Mouse (Mus musculus) kidney, adult 2 months (tissue): ENCODE data around the gene Prkacb.

Experiments used
- CTCF ChIP-seq: fragments of 200-500 bp; conservative IDR thresholded peaks from 2 replicates; pipeline ENCODE4 v1.5.1; 2011; ENCODE audit warnings: low read depth, mild to moderate bottlenecking, control low read depth, low read length, moderate library complexity, mixed read lengths; ENCODE audit not compliant: insufficient read depth, insufficient read length
- POLR2A ChIP-seq: fragments of 200-500 bp; IDR thresholded peaks from one replicate; pipeline ENCODE4 v1.6.1; 2011; ENCODE audit warnings: low read depth, low read length, control low read depth

- TF ChIP-seq CTCF (no peak), POLR2A (no peak)
These were observed 32.5 kb downstream of the Prkacb start for GRCm38 (mm10) chr3:146780241-146780640.
